Mouse (Mus musculus) olfactory bulb, adult 2 months (tissue): Measurements from ENCODE around the gene Ly6g6e. TPM values are rescaled to one million over a fixed set of nuclear protein-coding genes. Genes with fewer than 3 reads are reported as not detected.
A peak's percentile ranks its signal among the peaks of the same experiment; 100 is the strongest.

Source experiments
- H3K27ac ChIP-seq: fragments of 200-500 bp; 2 replicates; pipeline ENCODE4 v1.5.1; 2012; ENCODE audit warnings: low read depth, low read length; ENCODE audit not compliant: insufficient read depth
- H3K4me1 ChIP-seq: fragments of 200-500 bp; 2 replicates; pipeline ENCODE4 v1.6.1; 2012; ENCODE audit warnings: low read length; ENCODE audit not compliant: control insufficient read depth, insufficient read depth
- H3K4me3 ChIP-seq: fragments of 200-500 bp; 2 replicates; pipeline ENCODE4 v1.5.1; 2012; ENCODE audit warnings: mild to moderate bottlenecking, low read depth, low read length, moderate library complexity; ENCODE audit not compliant: insufficient read depth
- CTCF ChIP-seq: fragments of 200-500 bp; IDR thresholded peaks from 2 replicates; pipeline ENCODE4 v1.5.1; 2012; ENCODE audit warnings: low read depth, mild to moderate bottlenecking, low read length, moderate library complexity; ENCODE audit not compliant: insufficient read depth
- POLR2A ChIP-seq: fragments of 200-500 bp; IDR thresholded peaks from 2 replicates; pipeline ENCODE4 v1.6.1; 2012; ENCODE audit warnings: mild to moderate bottlenecking, low read depth, low read length, moderate library complexity; ENCODE audit not compliant: insufficient read depth
- WGBS: fragments of 180-500 bp; shearing (Covaris S2); methylation state at CpG from one replicate; pipeline ENCODE4 v1.1.7; 2018; 5-methylcytosine and 5-hydroxymethylcytosine counted together
- polyA plus RNA-seq: library from polyadenylated mRNA; stranded (reverse); fragments of >200 nt; gene quantifications from 2 replicates; pipeline ENCODE4 v1.2.4, GENCODE M21; 2012; ENCODE audit warnings: low replicate concordance; ENCODE audit not compliant: missing spikeins, insufficient read depth, insufficient read length

Gene Ly6g6e
- polyA plus RNA-seq, 1 experiment, result not detected

GRCm38 (mm10) chr17:35090166-35090932 is 13.6 kb downstream of the Ly6g6e start:
- Histone ChIP-seq H3K4me1 (peaks cover 15% of the 10 kb centered on the region), H3K27ac (no peak overlapping the region), H3K4me3 (peak overlapping the region; percentile 78)
- no peak for TF ChIP-seq POLR2A
- no peak for TF ChIP-seq CTCF
- WGBS, result 36% methylated on average over 8 of the region's 8 CpGs

GRCm38 (mm10) chr17:35092403-35093198 is 15.9 kb downstream of the Ly6g6e start:
- WGBS, result 92% methylated on average over 14 of the region's 14 CpGs

GRCm38 (mm10) chr17:35094475-35095365 is 18.0 kb downstream of the Ly6g6e start:
- TF ChIP-seq CTCF (no peak), POLR2A (no peak)
- 83% methylated on average over 15 of the region's 15 CpGs for WGBS
- Histone ChIP-seq H3K27ac (no peak overlapping the region), H3K4me3 (no peak overlapping the region), H3K4me1 (peaks cover 31% of the 10 kb centered on the region)

More at GRCm38 (mm10) chr17:35092403-35093198, 15.9 kb downstream of the Ly6g6e start:
- H3K27ac ChIP-seq, result no peak overlapping the region
- TF ChIP-seq POLR2A (no peak), CTCF (no peak)
- no peak overlapping the region for H3K4me3 ChIP-seq
- H3K4me1 ChIP-seq, result peaks cover 31% of the 10 kb centered on the region

- 81% methylated on average over 12 of the region's 12 CpGs for WGBS
- Histone ChIP-seq H3K4me1 (peaks cover 19% of the 10 kb centered on the region; the same call in 1 of the 2 replicates), H3K4me3 (no peak overlapping the region), H3K27ac (no peak overlapping the region)
- no peak for TF ChIP-seq POLR2A
- TF ChIP-seq CTCF, result no peak
These were observed 19.9 kb downstream of the Ly6g6e start for GRCm38 (mm10) chr17:35096597-35096996.

GRCm38 (mm10) chr17:35097164-35097655 is 20.5 kb downstream of the Ly6g6e start:
- TF ChIP-seq CTCF (no peak), POLR2A (no peak)
- Histone ChIP-seq H3K4me3 (no peak overlapping the region), H3K27ac (no peak overlapping the region), H3K4me1 (peaks cover 19% of the 10 kb centered on the region; the same call in 1 of the 2 replicates)
- WGBS, result 60% methylated on average over 12 of the region's 12 CpGs

GRCm38 (mm10) chr17:35100196-35100765 is 23.6 kb downstream of the Ly6g6e start:
- no peak for TF ChIP-seq POLR2A
- TF ChIP-seq CTCF, result no peak
- Histone ChIP-seq H3K4me1 (peaks cover 16% of the 10 kb centered on the region; the same call in 1 of the 2 replicates), H3K27ac (no peak overlapping the region), H3K4me3 (no peak overlapping the region)
- 80% methylated on average over 10 of the region's 10 CpGs for WGBS

- H3K27ac ChIP-seq, result no peak overlapping the region
- H3K4me1 ChIP-seq, result peaks cover 16% of the 10 kb centered on the region
- 87% methylated on average over 11 of the region's 11 CpGs for WGBS
- TF ChIP-seq POLR2A (no peak), CTCF (no peak)
- H3K4me3 ChIP-seq, result no peak overlapping the region
These were observed 24.5 kb downstream of the Ly6g6e start for GRCm38 (mm10) chr17:35101161-35101560.

GRCm38 (mm10) chr17:35102299-35102698 is 25.6 kb downstream of the Ly6g6e start:
- Histone ChIP-seq H3K4me1 (peaks cover 4% of the 10 kb centered on the region), H3K27ac (no peak overlapping the region), H3K4me3 (no peak overlapping the region)
- TF ChIP-seq CTCF (no peak), POLR2A (no peak)
- WGBS, result 69% methylated on average over 8 of the region's 8 CpGs

GRCm38 (mm10) chr17:35103221-35103690 is 26.6 kb downstream of the Ly6g6e start:
- Histone ChIP-seq H3K4me3 (no peak overlapping the region), H3K4me1 (peaks cover 2% of the 10 kb centered on the region; the same call in 1 of the 2 replicates), H3K27ac (no peak overlapping the region)
- 76% methylated on average over 6 of the region's 6 CpGs for WGBS
- TF ChIP-seq CTCF, result no peak
- TF ChIP-seq POLR2A, result no peak
